ENCODE assay signal across 8 mouse cellular contexts in genomic region chr7:90456845-90457468, GRCm38 (mm10). TPM values are rescaled to one million over a fixed set of nuclear protein-coding genes. Genes with fewer than 3 reads are reported as not detected.
A peak's percentile ranks its signal among the peaks of the same experiment; 100 is the strongest.
DNase-seq lines count a peak whose midpoint lies in the region; ATAC-seq and TF ChIP-seq lines count a peak whose summit lies in the region.

Tmem126a (minus strand) TSS chr7:90457229.

- peak; percentile 99 for ATAC-seq in forebrain, embryonic 14.5 days
- peak; percentile 92 for ATAC-seq in liver, embryonic 15.5 days (ENCODE audit: insufficient read depth)
- peak; percentile 99 for ATAC-seq in neural tube, embryonic 12.5 days (ENCODE audit: low FRiP score, low read depth)

- peak within 1 kb of the TSS; percentile 78 to 80 for H3K4me3 ChIP-seq in ES-E14 (ENCODE audit: insufficient read depth in 1 of 2, low read depth in 1 of 2, low read length in 2 of 2, poor library complexity in 1 of 2, severe bottlenecking in 1 of 2)
- H3K4me3 ChIP-seq in forebrain, embryonic 14.5 days (ENCODE audit: low read depth, low read length): peak within 1 kb of the TSS; percentile 70
- peak within 1 kb of the TSS; percentile 81 for H3K4me3 ChIP-seq in liver, embryonic 15.5 days (replicated peaks)
- peak within 1 kb of the TSS; percentile 74 for H3K4me3 ChIP-seq in neural tube, embryonic 12.5 days

- H3K9me3 ChIP-seq in ES-E14 (ENCODE audit: control insufficient read depth, insufficient read depth, low read depth, low read length): no peaks in the 10 kb centered on the region
- H3K9me3 ChIP-seq in forebrain, embryonic 14.5 days (replicated peaks; ENCODE audit: control insufficient read depth, low read length): no peaks in the 10 kb centered on the region
- H3K9me3 ChIP-seq in liver, embryonic 15.5 days (replicated peaks): no peaks in the 10 kb centered on the region
- H3K9me3 ChIP-seq in neural tube, embryonic 12.5 days: no peaks in the 10 kb centered on the region

- H3K27me3 ChIP-seq in forebrain, embryonic 14.5 days (replicated peaks; ENCODE audit: control insufficient read depth, insufficient read depth, low read length): no peaks in the 10 kb centered on the region
- H3K27me3 ChIP-seq in liver, embryonic 15.5 days: no peaks in the 10 kb centered on the region
- H3K27me3 ChIP-seq in neural tube, embryonic 12.5 days (replicated peaks): no peaks in the 10 kb centered on the region

- H3K27ac ChIP-seq in ES-E14 (ENCODE audit: insufficient read depth, low read depth, low read length, poor library complexity, severe bottlenecking): peak within 1 kb of the TSS; percentile 27
- peak within 1 kb of the TSS; percentile 89 for H3K27ac ChIP-seq in forebrain, embryonic 14.5 days (ENCODE audit: low read depth, low read length)
- peak within 1 kb of the TSS; percentile 81 for H3K27ac ChIP-seq in liver, embryonic 15.5 days (replicated peaks)
- H3K27ac ChIP-seq in neural tube, embryonic 12.5 days: peak within 1 kb of the TSS; percentile 72

- in situ Hi-C loops in ES-E14 (cut with MboI; ENCODE audit: low sequenced_read_pairs in 2 of 2, unreplicated experiment in 2 of 2): no loop called here

- H3K9ac ChIP-seq in ES-E14 (ENCODE audit: insufficient read depth, low read depth, low read length, poor library complexity, severe bottlenecking): peak within 1 kb of the TSS; percentile 95
- H3K9ac ChIP-seq in forebrain, embryonic 14.5 days (ENCODE audit: low read length): peak within 1 kb of the TSS; percentile 79
- H3K9ac ChIP-seq in liver, embryonic 15.5 days: peak within 1 kb of the TSS; percentile 76
- peak within 1 kb of the TSS; percentile 79 for H3K9ac ChIP-seq in neural tube, embryonic 12.5 days

- peak; percentile 56 for DNase-seq in ES-E14 (ENCODE audit: low read depth, low spot score)
- DNase-seq in cerebellum, adult 11 months: peak; percentile 78
- DNase-seq in forebrain, embryonic 14.5 days (ENCODE audit: low spot score): peak; percentile 94
- peak; percentile 91 to 92 for DNase-seq in heart, postnatal 10 days
- DNase-seq in kidney, postnatal 4 days: peak; percentile 86 to 92
- peak; percentile 86 for DNase-seq in telencephalon, adult 2 months (ENCODE audit: low read depth, low spot score)

- H3K4me1 ChIP-seq in ES-E14 (ENCODE audit: control insufficient read depth in 2 of 2, insufficient read depth in 2 of 2, low read length in 2 of 2, poor library complexity in 1 of 2): peaks cover 0 to 2% of the 10 kb centered on the region in 2 experiments; a peak in 1 of 4 replicates
- peaks cover 8% of the 10 kb centered on the region for H3K4me1 ChIP-seq in forebrain, embryonic 14.5 days (ENCODE audit: control insufficient read depth, insufficient read depth, low read length)
- H3K4me1 ChIP-seq in liver, embryonic 15.5 days (replicated peaks): peaks cover 30% of the 10 kb centered on the region
- H3K4me1 ChIP-seq in neural tube, embryonic 12.5 days: peaks cover 8% of the 10 kb centered on the region

- WGBS in forebrain, embryonic 14.5 days: under 1% methylated on average over 41 of the region's 41 CpGs
- WGBS in liver, embryonic 15.5 days (ENCODE audit: insufficient replicate concordance): under 1% methylated on average over 41 of the region's 41 CpGs
- WGBS in neural tube, embryonic 12.5 days: under 1% methylated on average over 41 of the region's 41 CpGs

- H3K4me2 ChIP-seq in forebrain, embryonic 14.5 days (ENCODE audit: low read length): peak within 1 kb of the TSS; percentile 64
- peak within 1 kb of the TSS; percentile 92 for H3K4me2 ChIP-seq in liver, embryonic 15.5 days
- peak within 1 kb of the TSS; percentile 64 for H3K4me2 ChIP-seq in neural tube, embryonic 12.5 days (replicated peaks)

- intact Hi-C loops in heart, postnatal 10 days (cut with DNase I): no loop called here

- peaks cover 2% of the 10 kb centered on the region; the same call in 1 of the 2 replicates for H3K36me3 ChIP-seq in ES-E14 (ENCODE audit: control insufficient read depth, insufficient read depth, low read length, poor library complexity, severe bottlenecking)
- peaks cover 18% of the 10 kb centered on the region; the same call in 1 of the 2 replicates for H3K36me3 ChIP-seq in forebrain, embryonic 14.5 days (ENCODE audit: control insufficient read depth, insufficient read depth, low read length)
- peaks cover 21% of the 10 kb centered on the region for H3K36me3 ChIP-seq in liver, embryonic 15.5 days (replicated peaks)
- H3K36me3 ChIP-seq in neural tube, embryonic 12.5 days: peaks cover 15% of the 10 kb centered on the region

TF ChIP-seq in ES-E14, 5 proteins besides CTCF, POLR2A, EP300 and RAD21:
- TF ChIP-seq CHD2 (IDR thresholded peaks at IDR 0.05; ENCODE audit: low read depth, low read length) (no peak), HCFC1 (IDR thresholded peaks at IDR 0.05; ENCODE audit: borderline replicate concordance, insufficient read depth, low read length) (no peak), ZC3H11A (IDR thresholded peaks at IDR 0.05; ENCODE audit: borderline replicate concordance, low read depth, low read length) (no peak), MAFK (IDR thresholded peaks at IDR 0.05; ENCODE audit: insufficient read depth, low read depth, low read length) (no peak), ZNF384 (IDR thresholded peaks at IDR 0.05; ENCODE audit: low read depth, low read length) (no peak)

RNA-seq across cellular contexts. Expression of gene Tmem126a, which starts in this region (rescaled TPM):
- 63.3 and 73.8 TPM in 2 replicates for total RNA-seq in ES-E14 (2012; rRNA removed)
- 117 and 121 TPM in 2 replicates for polyA plus RNA-seq in forebrain, embryonic 14.5 days (2014; fragmentation: Nextera tagmentation; extraction: Ambion mirVana)
- 10 to 100 TPM; 94.9 to 96.0 TPM for total RNA-seq in heart, postnatal 10 days (2021)
- polyA plus RNA-seq in liver, embryonic 15.5 days (2015; fragmentation: Nextera tagmentation; extraction: Ambion mirVana): 34.3 and 43.4 TPM in 2 replicates
- polyA plus RNA-seq in neural tube, embryonic 12.5 days (2016; fragmentation: Nextera tagmentation; extraction: Ambion mirVana): 109 and 111 TPM in 2 replicates

Comparison
In these comparisons a context has a peak if more than half of its experiments do, and no peak if none do; other contexts are left out.
1. Peak in every context shown above with its lines: DNase-seq, ATAC-seq, H3K4me3 ChIP-seq and H3K27ac ChIP-seq.
2. H3K27ac ChIP-seq: peak in every context shown above with its lines; median percentile 89 in forebrain, embryonic 14.5 days; 81 in liver, embryonic 15.5 days; 72 in neural tube, embryonic 12.5 days; 27 in ES-E14.